Mouse (Mus musculus) brain, embryonic 14.5 days (tissue): Measurements from ENCODE around the gene 1700067P10Rik.

Source experiments
- CTCF ChIP-seq: fragments of 200-500 bp; IDR thresholded peaks from 2 replicates; pipeline ENCODE4 v1.5.1; 2012; ENCODE audit warnings: inconsistent platforms, mild to moderate bottlenecking, moderate library complexity, borderline replicate concordance; ENCODE audit not compliant: insufficient read depth, insufficient read length; ENCODE audit errors: extremely low read depth
- POLR2A ChIP-seq: fragments of 200-500 bp; IDR thresholded peaks from 2 replicates; pipeline ENCODE4 v1.6.1; 2012; ENCODE audit warnings: mild to moderate bottlenecking, inconsistent platforms, borderline replicate concordance; ENCODE audit not compliant: poor library complexity, insufficient read depth, insufficient read length, severe bottlenecking; ENCODE audit errors: extremely low read depth

- TF ChIP-seq CTCF, result no peak
- TF ChIP-seq POLR2A, result no peak
These were observed 9.4 kb downstream of the 1700067P10Rik start for GRCm38 (mm10) chr17:48098528-48098890.
